Mouse (Mus musculus) liver (tissue): ENCODE data around the gene Tamm41.

Source experiments
- DNase-seq: peaks from one replicate; pipeline ENCODE4 v3.0.0-alpha.2; 2020; ENCODE audit warnings: mixed read lengths

Tamm41 gene

DNA sequence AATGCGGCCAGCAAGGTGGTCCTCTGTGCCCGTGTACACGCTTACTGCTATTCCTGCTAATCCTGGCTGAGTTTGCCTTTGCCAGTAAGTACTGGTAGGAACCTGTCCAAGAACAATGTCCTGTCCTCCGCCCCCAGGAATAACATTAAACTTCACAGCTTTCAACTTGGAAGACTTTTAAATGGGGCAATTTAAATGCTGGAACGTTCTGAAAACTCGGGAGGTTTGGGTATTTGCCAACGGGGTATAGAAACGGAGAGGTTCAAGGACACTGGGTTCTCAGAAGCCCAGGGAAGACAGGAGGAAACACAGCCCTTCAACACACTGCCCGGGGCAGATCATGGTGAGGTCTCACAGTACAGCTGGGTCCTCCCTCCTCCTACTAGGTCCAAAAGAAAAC is 14.8 kb downstream of the Tamm41 start:
- DNase-seq, result no peak

DNA sequence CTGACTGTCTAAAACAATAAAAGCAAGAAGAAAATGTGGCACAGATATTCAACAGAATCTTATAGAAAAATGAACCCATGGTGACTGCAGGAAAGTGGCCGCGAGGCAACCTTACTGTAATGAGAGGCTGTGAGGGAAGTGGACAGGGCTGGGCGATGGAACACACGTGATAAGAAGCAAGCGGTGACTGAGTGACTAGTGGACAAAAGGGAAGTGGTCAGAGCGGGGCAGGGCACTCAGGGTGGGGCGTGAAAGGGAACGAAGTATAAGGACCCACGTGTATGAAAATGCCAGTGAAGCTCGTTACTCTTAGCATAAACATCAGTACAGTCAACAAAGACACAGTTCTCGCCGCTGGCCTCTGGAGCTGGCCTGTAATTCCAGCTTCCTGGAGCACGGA is 22.2 kb downstream of the Tamm41 start:
- no peak for DNase-seq

DNA sequence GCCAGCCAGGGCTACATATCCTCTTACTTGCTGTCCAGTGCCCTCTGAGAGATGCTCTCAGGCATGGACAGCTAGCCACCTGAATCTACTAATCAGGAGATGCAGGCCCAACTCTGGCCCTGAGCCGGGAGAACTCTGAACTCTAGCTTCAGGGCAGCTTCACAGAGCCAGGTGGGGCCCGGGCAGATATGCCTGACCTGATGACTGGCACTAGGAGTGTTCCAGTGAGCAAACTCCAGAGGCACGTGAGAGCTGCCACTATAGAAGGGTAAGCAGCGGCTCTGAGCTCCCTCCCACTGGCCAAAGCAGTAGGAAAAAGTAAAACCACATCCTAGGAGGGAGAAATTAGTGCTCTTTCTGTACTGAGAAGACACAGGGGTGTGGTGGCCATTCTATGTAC is 24.1 kb downstream of the Tamm41 start:
- DNase-seq, result no peak

DNA sequence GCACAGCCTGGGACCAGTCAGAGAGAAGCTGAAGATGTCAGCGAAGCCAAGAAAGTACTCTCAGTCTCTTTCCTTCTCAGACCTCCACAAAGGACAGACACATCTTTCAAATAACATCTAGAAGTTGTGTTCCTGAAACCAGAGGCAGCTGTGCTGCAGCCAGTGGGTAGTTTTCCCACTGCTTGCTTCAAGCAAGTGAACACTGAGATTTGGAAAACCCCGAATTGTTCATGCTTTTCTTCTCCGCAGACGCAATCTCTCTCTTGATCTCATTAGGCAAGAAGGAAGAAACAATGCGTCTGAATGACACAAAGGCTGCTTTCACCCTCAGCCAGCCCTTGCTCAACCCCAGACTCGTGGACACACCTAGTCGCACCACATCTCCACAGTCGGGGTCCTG is 25.9 kb downstream of the Tamm41 start:
- no peak for DNase-seq

DNA sequence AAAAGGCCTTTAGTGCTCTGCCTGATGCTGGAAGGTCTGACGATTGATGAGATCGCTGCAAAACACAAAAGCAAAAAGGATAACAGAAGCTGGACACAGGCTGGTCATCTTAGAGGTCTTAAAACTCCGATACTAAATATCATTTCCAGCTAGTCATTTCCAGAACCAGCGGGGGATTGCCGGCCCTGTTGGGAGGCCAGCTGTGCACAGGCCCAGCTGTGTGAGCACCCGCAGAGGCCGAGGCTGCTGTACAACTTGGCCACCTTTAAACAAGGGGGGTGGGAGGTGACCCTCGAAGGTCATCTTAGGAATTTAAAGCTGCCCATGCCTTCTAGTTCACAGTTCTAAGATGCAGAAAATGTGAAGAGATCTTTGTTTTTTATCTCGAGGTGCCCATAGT is 26.9 kb downstream of the Tamm41 start:
- no peak for DNase-seq

DNA sequence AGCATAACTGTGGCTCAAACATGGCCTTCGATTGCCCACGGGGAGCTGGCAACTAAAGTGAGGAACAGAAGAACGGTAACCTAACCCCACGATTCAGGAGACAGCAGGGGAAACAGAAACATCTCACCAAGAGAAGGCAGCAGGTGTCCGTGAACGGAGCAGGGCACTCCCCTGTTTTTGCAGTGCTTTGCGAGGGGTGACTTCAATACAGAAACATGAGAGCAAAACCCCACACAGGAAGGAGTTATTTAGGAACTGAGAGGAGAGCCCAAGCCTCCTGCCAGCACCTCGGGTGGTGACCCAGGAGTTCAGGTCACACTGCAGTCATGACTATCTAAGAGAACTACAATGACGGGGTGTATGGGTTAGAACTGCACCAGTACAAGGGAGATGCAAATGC is 27.4 kb downstream of the Tamm41 start:
- DNase-seq, result no peak

DNA sequence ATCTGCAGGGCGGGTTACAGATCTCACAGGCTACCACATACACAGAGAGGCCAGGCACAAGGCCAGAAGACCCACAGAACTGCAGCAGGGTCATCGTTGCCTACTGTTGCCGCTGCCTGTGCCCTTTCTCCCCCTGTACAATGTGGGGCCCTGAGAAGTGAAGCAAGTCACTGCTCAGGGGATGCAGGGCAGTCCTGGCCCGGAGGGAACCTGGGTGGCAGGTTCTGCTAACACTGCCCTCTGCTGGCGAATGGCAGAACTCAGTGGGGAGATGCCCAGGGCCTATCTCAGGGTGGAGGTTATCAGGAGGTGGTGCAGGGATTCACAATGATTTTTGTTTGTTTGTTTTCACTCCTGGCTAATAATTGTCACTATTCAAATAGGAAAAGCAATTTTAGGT is 29.9 kb downstream of the Tamm41 start:
- peak; percentile 70 for DNase-seq

DNA sequence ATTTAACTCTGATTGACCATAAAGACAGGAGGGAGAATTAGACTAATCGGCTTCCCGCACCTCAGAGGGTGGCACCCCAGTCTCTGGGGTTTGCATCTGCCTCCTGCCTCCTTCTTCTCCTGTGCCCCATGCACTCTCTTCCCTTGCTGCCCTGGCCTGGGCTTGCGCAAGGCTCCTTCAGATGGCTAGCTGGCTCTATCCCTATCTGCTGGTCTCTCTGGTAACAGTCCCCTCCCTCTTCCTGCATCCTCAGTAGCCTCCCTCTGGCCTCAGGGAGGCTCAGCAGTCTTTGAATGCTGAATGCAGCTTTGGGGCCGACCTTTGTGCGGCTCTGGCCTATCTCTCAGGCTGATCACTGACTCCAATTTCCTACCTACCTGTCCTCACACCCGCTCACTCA is 30.7 kb downstream of the Tamm41 start:
- peak; percentile 14 for DNase-seq

DNA sequence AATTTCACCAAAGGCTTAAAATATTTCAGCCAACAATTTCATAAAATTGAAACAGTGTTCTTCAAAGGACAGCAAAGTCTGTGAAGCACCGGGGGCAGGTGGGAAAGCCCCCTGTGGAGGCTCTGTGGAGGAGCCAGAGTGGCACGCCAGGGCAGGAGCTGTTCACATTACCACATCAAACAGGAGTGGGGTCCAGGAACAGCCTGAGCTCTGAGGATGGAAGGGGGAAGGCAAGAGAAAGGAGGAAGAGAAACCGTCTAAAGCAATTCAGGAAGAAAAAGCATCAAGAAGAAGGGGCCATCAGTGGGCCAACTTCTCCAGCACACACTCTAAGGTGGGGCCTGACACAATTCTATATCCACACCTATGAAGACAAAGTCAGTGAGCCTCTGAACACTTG is 31.6 kb downstream of the Tamm41 start:
- DNase-seq, result no peak

DNA sequence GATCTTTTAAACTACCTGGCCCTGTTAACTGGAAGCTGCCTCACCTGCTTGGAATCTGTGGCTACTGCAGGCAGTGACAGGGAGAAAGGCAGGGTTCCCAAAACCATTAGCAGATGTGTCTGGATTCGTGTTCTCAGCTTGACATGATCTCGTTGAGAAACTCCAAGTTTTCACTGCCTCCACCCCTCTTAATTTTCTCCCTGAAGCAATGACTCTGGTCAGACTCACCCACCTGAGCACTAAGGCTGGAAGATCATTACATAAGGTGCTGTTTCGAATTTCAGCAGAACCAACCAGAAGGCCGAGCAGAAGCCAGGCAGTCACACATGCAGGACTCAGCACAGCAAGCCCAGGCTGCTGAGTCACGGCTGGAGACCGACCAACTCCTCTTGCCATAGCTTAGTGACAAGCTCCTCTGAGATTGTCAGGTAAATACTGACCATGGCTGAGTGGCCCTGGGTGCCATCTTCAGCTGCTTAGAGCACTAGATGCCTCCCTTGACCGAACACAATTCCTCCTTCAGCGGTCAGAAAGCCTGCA is 32.3 kb downstream of the Tamm41 start:
- no peak for DNase-seq

DNA sequence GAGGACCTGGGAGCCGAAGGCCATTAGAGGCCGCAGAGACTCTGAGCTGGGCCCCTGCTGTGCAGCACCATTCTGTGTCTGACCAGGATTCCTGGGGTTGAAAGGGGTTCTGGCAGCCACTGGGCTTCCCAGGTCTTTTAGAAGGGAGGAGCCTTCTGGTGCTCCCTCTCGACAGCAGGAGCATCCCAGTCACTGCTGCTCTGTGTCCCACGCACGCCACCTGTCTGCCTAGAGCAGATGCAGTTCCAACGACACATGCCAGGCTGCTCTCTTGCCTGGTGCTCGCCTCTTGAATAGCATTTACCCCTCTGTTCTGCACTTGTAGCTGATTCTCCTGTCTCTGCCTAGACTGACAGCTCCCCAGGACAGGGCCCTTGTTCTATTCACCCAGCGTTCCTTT is 33.0 kb downstream of the Tamm41 start:
- no peak for DNase-seq

DNA sequence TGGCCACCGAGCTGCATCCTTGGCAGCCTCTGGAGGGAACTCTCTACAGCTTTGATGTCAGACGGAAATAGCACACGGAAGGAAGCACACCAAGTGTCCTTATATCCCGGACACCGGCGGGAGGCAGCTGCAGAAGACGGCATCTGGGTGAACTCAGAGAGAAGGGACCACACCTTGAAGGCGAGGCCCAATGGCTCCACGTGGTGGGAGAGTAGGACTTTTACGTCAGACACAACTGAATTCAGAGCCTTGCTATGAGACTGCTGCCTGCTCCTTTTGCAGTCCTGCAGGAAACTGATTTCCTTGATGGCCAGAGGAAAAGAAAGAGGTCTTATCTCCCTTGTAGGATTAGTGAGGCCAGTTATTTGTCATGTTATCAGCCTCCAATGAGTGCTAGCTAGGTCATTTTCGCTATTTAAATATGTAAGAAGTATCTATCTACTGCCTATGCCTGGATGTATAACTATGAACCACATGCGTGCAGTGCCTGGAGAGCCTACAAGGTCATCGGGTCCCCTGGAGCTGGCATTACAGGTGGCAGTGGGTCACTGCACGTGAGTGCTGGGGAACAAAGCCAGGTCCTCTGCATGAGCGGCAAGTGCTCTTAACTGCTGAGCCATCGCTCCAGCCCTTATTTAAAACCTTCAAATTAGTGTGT is 39.2 kb downstream of the Tamm41 start:
- no peak for DNase-seq

DNA sequence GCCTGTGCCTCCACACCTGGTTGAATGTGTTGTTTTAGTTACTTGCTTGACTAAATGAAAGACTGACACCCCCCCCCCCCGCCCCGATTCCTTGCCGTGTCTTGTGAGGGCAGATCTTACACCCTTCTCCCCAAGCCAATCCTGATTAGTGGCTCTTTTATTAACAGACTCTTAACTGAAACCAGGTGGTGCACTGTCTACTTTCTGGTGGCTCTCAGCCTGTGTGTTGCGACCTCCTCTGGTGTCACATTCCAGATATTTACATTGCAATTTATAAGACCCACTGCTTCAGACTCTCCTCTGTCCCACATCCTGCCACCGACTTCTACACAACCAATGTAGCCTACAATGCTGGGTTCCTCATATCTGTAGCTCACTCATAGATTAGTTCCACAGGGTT is 40.2 kb downstream of the Tamm41 start:
- DNase-seq, result no peak

DNA sequence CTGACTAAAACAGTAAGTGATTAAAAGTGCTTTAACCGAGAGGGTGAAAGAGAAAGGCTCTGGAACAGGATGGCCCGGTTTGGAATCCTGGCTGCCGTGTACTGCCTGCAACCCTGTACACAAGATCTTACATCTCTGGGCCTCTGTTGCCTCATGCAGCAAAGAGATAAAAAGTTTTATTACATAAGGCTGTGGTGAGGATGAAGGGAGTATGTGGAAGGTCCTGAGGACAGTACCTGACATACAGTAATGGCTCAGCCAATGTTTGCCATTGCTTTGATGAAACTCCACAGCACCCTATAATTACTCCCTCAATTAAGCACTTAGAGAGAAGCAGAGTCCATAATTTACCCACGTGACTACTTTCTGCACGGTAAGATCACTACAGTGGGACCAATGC is 40.8 kb downstream of the Tamm41 start:
- no peak for DNase-seq

DNA sequence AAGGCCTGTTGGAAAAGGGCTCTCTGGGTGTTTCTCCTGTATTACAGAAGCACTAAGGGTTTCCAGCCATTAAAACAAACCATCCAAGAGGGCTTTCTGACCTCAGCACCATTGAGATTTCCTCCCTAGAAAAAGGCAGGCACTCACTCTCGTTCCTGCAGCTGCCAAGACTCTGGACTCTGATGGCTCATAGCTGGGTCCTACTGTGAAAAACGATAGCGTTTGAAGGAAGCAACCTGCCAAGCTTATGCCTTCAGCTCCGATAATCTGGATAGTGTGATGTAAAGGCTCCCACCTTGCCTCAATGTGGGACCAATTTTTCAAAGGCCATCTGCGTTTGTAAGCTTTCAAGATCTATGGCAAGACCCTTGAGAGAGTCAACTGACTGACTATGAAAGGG is 43.6 kb downstream of the Tamm41 start:
- no peak for DNase-seq

DNA sequence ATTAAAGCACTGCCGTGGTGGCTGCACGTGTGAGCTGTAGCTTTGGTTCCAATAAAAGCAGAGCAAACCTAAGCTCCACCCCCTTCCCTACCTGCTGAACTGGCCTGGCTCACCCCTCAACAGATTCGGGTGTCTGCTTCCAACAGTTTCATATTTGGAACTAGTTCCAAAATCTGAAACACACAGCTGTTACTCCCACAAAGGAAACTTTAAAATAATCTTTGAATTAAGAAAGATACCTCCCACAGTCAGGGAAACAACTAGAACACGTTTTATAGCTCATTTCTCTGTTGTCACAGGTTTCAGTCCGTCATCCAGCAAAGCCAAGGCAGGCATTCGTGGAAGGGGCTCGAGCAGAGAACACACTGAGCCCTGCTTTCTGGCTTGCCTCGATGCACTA is 44.0 kb downstream of the Tamm41 start:
- DNase-seq, result no peak

DNA sequence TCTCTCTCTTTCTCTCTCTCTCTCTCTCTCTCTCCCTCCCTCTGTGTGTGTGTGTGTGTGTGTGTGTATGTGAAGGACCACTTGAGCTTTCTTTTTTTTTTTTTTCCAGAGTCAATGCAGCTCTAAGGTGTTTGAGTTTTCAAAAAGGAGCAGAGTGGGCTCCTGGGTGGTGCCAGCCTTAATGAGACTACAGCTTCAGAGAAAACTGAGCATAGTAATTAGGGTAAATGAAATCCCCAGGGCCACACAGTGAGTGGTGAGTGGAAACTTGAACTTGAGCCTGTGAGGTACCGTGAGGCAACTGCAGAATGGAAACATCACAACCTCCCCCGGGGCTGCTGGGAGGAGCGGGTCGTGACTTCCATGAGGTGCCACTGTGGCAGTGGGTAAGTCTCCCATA is 45.8 kb downstream of the Tamm41 start:
- DNase-seq, result no peak

DNA sequence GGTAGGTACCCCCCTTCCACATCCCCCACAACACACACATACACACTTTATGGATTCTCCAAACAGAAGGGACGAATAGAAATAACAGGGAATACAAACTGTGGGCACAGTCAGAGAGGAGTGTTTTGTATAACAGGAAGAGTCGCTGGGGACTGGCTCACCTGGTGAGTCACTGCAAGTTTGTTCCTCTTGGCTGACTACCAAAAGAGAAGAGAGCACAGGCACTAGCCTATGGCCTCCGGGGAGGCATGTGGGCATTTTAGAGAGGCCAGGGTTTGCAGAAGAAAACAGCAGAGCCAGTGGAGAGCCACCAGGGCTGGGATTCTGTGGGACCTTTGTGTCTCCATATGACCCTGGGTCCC is 49.1 kb downstream of the Tamm41 start:
- DNase-seq, result no peak

DNA sequence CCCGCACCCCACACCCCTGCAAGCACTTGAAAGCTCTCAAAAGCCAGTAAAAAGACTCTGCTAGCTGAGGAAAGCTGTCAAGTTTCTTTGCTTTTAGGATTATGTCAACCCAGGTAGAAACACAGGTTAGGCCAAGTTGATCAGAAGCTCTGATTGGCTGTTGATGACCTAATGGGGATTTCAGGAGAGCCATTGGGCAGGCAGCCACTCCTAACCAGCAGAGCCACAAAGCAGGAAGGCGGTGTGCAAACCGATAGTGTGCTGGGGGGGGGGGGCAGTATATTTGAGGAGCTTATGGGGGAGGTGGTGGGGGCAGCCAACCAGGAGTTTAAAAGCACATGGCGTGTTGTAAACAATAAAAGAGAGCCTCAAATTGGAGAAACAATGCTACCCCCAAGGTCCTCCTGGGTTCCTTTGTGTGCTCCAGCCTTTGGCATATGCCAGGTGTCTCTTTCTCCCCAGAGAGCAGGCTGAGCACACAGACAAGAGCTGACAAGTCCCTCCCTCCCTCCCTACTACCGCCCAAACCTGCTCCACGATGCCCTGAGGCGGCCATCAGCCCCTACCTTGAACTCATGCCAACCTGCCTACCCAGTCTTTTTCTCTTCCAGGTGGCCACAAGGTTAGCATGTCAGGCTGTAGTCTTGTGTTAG is 49.6 kb downstream of the Tamm41 start:
- no peak for DNase-seq

DNA sequence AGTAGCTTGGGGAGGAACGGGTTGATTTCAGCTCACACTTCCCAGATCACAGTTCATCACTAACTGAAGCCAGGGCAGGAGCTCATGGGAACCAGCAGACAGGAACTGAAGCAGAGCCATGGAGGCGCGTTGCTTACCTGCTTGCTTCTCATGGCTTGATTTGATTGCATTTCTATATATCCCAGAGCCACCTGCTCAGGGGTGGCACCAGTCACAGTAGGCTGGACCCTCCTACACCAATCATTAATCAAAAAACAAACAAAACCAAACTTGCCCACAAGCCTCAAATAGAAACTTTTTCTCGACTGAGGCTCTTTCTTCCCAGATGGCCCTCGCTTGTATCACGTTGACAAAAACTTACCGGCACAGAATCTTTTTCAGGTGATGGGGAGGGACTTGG is 55.0 kb downstream of the Tamm41 start:
- DNase-seq, result no peak

DNA sequence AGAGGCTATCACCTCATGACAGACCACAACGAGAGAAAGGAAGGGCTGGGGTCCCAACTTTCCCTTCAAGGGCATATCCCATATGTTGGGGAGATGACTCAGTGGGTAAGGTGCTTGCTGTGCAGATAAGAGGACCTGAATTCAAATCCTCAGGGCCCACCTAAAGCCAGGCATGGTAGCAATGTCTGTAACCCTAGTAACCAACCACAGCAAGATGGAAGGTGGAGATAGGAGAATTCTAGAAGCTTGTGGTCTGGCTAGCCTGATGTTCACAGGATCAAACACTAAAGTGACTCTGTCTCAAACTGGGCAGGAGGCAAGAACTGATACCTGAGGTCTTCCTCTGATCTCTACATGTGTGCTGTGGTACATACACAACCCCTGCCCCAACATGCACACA is 58.0 kb downstream of the Tamm41 start:
- DNase-seq, result no peak

DNA sequence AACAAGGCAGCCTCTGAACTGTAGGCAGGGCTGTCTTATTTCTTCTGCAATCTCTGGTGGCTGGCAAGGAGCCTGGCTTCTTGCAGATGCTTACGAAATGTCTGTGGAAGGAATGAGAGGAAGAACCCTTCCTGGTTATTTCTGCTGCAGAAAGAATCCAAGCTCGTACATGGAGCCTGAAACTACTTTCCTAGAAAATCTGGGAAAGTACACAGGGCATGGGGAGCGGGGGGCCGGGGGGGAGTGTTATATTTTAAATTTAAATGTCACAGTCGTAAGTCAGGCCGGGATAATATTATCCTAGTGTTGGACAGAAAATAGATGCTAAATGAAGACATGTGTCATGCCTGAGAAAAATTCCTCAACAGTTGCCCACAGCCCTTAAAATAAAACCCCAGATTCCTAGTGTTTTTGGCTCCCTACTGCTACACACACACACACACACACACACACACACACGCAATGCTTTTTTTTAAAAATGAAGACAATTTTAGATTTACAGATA is 60.7 kb downstream of the Tamm41 start:
- DNase-seq, result no peak

DNA sequence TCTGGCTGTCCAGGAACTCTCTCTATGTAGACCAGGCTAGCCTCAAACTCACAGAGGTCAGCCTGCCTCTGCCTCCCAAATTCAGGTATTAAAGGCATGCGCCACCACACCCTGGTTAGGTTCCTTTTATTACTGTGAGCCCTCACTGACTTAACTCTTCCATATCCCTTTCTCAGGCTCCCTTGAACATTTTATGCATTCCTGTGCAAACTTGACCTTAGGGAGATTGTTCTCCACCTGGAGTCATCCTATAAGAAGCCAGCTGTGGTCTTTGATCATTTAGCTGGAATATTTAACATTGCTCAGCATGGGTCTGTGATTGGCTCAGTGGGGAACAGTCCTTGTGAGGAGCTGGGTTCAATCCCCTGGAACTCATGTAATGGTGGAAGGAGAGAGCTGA is 63.3 kb downstream of the Tamm41 start:
- no peak for DNase-seq

DNA sequence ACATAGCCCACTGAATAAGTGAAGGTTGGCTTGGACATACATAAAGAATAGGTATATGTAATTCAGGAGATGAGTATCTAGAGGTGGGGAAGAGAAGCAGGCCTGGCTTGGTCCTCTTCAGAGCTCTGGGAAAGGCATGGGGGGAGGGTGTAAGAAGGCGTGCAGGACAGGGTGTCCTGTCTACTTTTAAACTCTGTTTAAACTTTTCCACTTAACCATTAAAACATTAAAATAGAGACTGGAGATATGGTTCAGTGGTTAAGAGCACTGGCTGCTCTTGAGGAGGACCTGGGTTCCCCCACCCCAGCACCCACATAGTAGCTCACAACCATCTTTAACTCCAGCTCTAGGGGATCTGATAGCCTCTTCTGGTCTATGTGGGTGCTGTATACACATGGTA is 64.7 kb downstream of the Tamm41 start:
- no peak for DNase-seq

DNA sequence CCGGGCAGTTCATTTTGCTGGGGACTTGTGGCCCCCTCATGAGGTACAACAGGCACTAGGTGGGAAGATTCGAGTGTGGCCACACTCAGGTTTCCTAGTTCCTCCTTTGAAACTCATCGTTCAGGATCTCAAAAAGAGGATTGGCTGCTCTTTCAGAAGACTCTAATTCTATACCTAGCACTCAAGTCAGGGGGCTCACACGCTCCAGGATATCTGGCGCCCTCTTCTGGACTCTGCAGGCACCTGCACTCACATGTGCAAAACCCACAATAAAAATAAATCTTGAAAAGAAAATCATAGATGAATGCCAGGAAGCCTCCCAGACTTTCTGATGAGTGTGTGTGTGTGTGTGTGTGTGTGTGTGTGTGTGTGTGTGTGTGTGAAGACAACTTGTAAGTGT is 66.8 kb downstream of the Tamm41 start:
- peak; percentile 10 for DNase-seq
